Mouse (Mus musculus): ENCODE measurements at regions not wholly inside any gene's neighbourhood (a gene's known extent, or its start where the extent isn't known, plus 50 kb on each side); places are given as distances from the start of the nearest gene placed in this dataset.
A peak's percentile ranks its signal among the peaks of the same experiment; 100 is the strongest.

GRCm38 (mm10) chr12:86830247-86830585 is 54.4 kb downstream of the Irf2bpl start:
- DNase-seq = no peak

- DNase-seq = no peak
Measured at GRCm38 (mm10) chr12:86829581-86830246, 54.9 kb downstream of the Irf2bpl start.

GRCm38 (mm10) chr12:86827241-86827606 is 57.4 kb downstream of the Irf2bpl start:
- DNase-seq = no peak

- DNase-seq = no peak
Measured at GRCm38 (mm10) chr12:86826420-86827240, 58.0 kb downstream of the Irf2bpl start.

GRCm38 (mm10) chr12:86825584-86826419 is 58.8 kb downstream of the Irf2bpl start:
- no peak for DNase-seq

- DNase-seq = peak; percentile 55
Measured at GRCm38 (mm10) chr12:86824860-86825583, 59.6 kb downstream of the Irf2bpl start.

GRCm38 (mm10) chr12:86823855-86824589 is 60.6 kb downstream of the Irf2bpl start:
- peak; percentile 74 for DNase-seq

- no peak for DNase-seq
Measured at GRCm38 (mm10) chr12:86823488-86823854, 61.1 kb downstream of the Irf2bpl start.

GRCm38 (mm10) chr12:86821183-86821582 is 63.4 kb downstream of the Irf2bpl start:
- DNase-seq = no peak

GRCm38 (mm10) chr12:86819568-86819967 is 65.0 kb downstream of the Irf2bpl start:
- no peak for DNase-seq

- no peak for DNase-seq
Measured at GRCm38 (mm10) chr12:86819163-86819562, 65.4 kb downstream of the Irf2bpl start.

GRCm38 (mm10) chr12:86818201-86818600 is 66.4 kb downstream of the Irf2bpl start:
- no peak for DNase-seq

GRCm38 (mm10) chr12:86816702-86817610 is 67.6 kb downstream of the Irf2bpl start:
- DNase-seq = peak; percentile 94

GRCm38 (mm10) chr12:86816171-86816701 is 68.4 kb downstream of the Irf2bpl start:
- no peak for DNase-seq

GRCm38 (mm10) chr12:86814740-86815139 is 69.9 kb downstream of the Irf2bpl start:
- no peak for DNase-seq

Measured in cerebellum, adult 11 months (tissue).